Mouse (Mus musculus) activated CD4-positive, CD25-positive, alpha-beta regulatory T cell, adult 9 weeks (primary cell): ENCODE measurements around the gene Arl8b. TPM values are rescaled to one million over a fixed set of nuclear protein-coding genes. Genes with fewer than 3 reads are reported as not detected.

Experiments
- polyA plus RNA-seq: library from polyadenylated mRNA; unstranded; fragments of 100-300 nt; shearing (Covaris generic); gene quantifications from one replicate; pipeline ENCODE4 v1.2.1, GENCODE M21; 2017

Gene Arl8b
- 38.8 TPM for polyA plus RNA-seq

GRCm38 (mm10) chr6:108782526-108783183 lies at the start of gene Arl8b:
Arl8b (plus strand) TSS chr6:108783099.

GRCm38 (mm10) chr6:108828234-108828868 lies 45.5 kb downstream of the Arl8b start, which contains the start of gene Edem1:
Edem1 (plus strand) TSS chr6:108828641.

Other genes with a start within 250 kb of the Arl8b start
- gene Bhlhe40, start 122.5 kb upstream of the Arl8b start, polyA plus RNA-seq, result 42.4 TPM
- 42.5 TPM for gene Edem1, start 45.5 kb downstream of the Arl8b start, polyA plus RNA-seq